Mouse (Mus musculus) liver, embryonic 14.5 days (tissue): ENCODE measurements at regions not wholly inside any gene's neighbourhood (a gene's known extent, or its start where the extent isn't known, plus 50 kb on each side); places are given as distances from the start of the nearest gene placed in this dataset.

Experiments
- CTCF ChIP-seq: IDR thresholded peaks from 2 replicates; pipeline ENCODE4 v1.5.1; 2016; ENCODE audit warnings: antibody characterized with exemption, low read depth, control low read depth
- EP300 ChIP-seq: IDR thresholded peaks from 2 replicates; pipeline ENCODE4 v1.6.1; 2016; ENCODE audit warnings: antibody characterized with exemption, low read depth

DNA sequence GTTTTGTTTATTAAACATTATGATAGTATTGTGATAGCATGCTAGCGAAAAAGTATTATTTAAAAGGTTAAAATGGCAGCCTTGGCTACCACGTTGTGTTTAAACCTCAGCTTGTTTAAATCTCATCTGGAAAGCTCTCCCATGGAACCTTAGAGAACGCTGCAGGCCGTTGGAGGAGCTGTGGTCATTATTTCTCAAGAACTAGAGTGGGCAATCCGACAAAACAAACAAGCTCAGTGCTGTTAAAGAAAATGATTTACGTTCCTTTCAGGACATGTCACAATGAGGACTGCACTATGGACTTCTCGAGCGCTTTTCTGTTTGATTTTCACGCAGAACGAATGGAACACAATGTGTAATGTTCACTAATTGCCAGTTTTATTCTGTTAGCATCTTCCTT, 178.9 kb downstream of the Dusp6 start:
- no peak for TF ChIP-seq EP300
- TF ChIP-seq CTCF = no peak
